In the genomic region with DNA sequence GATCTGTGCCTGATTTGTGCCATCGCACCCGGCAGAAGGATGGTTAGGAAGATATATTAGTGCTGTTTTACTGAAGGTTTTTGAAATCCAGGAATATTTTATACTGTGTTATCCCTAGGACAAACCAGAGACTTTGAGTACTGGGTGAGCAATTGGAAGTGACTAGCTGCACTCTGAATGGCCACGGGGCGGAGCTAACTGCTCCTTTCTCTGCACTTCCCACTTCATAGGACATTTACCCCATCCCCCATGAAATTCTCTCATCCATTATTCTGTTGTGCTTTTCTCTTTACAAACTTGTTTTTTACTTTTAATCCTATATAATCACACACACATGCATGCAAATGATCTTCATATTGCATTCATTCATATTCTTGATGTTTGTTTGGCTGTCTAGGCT, we compare ENCODE assay signal across 15 mouse cellular contexts. TPM values are rescaled to one million over a fixed set of nuclear protein-coding genes. Genes with fewer than 3 reads are reported as not detected.
DNase-seq lines count a peak whose midpoint lies in the region; ATAC-seq and TF ChIP-seq lines count a peak whose summit lies in the region.
"Had no signal": no experiment of that assay in that cellular context is flagged by ENCODE, and none has a peak within 500 bp of the region (broad histone marks: within the 10 kb centered on the region; RNA-seq: fewer than 3 reads in every experiment).

No protein-coding gene starts in this region.

- DNase-seq in adrenal gland, postnatal 25 days, result peak; percentile 24
- DNase-seq in adrenal gland, postnatal 10 days, result no peak
- peak; percentile 48 for DNase-seq in lung, postnatal 36 days
- DNase-seq in lung, postnatal 25 days (ENCODE audit: low spot score), result no peak
- DNase-seq in urinary bladder, postnatal 25 days (ENCODE audit: low spot score), result no peak
- no peak for DNase-seq in kidney, postnatal 4 days
- DNase-seq: cerebellum, postnatal 25 days; heart, postnatal 14 days; thymus, postnatal 36 days had no signal

- no peak for TF ChIP-seq POLR2A in bone marrow, adult 2 months (IDR thresholded peaks at IDR 0.05; ENCODE audit: borderline replicate concordance, control insufficient read depth, low read depth, low read length)

- WGBS in bone marrow, adult 2 months, result 52% methylated on average over 4 of the region's 4 CpGs
- WGBS in liver, embryonic 15.5 days (ENCODE audit: insufficient replicate concordance), result 58% methylated on average over 4 of the region's 4 CpGs

- TF ChIP-seq CTCF in bone marrow, adult 2 months (IDR thresholded peaks at IDR 0.05; ENCODE audit: control insufficient read depth, insufficient read depth, low read length), result peak; percentile 54; the same call in 1 of the 2 replicates

- no peak overlapping the region for H3K9ac ChIP-seq in liver, embryonic 15.5 days
- H3K9ac ChIP-seq: forebrain, embryonic 13.5 days; lung, embryonic 15.5 days had no signal

- H3K9me3 ChIP-seq in liver, embryonic 15.5 days (replicated peaks), result no peaks in the 10 kb centered on the region
- H3K9me3 ChIP-seq: forebrain, embryonic 13.5 days; lung, embryonic 15.5 days had no signal

- no peaks in the 10 kb centered on the region for H3K36me3 ChIP-seq in liver, embryonic 15.5 days (replicated peaks)
- H3K36me3 ChIP-seq: lung, embryonic 15.5 days had no signal

- H3K27ac ChIP-seq in bone marrow, adult 2 months (ENCODE audit: control insufficient read depth, insufficient read depth, low read depth, low read length, poor library complexity), result no peak overlapping the region
- H3K27ac ChIP-seq in liver, embryonic 15.5 days (replicated peaks), result peak overlapping the region; percentile 24; the same call in 1 of the 2 replicates
- H3K27ac ChIP-seq: forebrain, embryonic 13.5 days; lung, embryonic 15.5 days had no signal

- no peak overlapping the region for H3K4me3 ChIP-seq in bone marrow, adult 2 months (replicated peaks; ENCODE audit: control insufficient read depth, low read depth, low read length)
- H3K4me3 ChIP-seq in liver, embryonic 15.5 days (replicated peaks), result no peak overlapping the region
- H3K4me3 ChIP-seq: forebrain, embryonic 13.5 days; lung, embryonic 15.5 days had no signal

- no peaks in the 10 kb centered on the region for H3K27me3 ChIP-seq in liver, embryonic 15.5 days
- H3K27me3 ChIP-seq: forebrain, embryonic 13.5 days; lung, embryonic 15.5 days had no signal

- peaks cover 7% of the 10 kb centered on the region; the same call in 1 of the 2 replicates for H3K4me1 ChIP-seq in bone marrow, adult 2 months (ENCODE audit: control insufficient read depth, insufficient read depth, low read length)
- H3K4me1 ChIP-seq in liver, embryonic 15.5 days (replicated peaks), result peaks cover 89% of the 10 kb centered on the region

- ATAC-seq in liver, embryonic 15.5 days (ENCODE audit: insufficient read depth), result no peak
- ATAC-seq: forebrain, embryonic 13.5 days; hindbrain, embryonic 16.5 days had no signal

- no peak overlapping the region for H3K4me2 ChIP-seq in liver, embryonic 15.5 days
- H3K4me2 ChIP-seq: forebrain, embryonic 13.5 days; lung, embryonic 15.5 days; midbrain, embryonic 11.5 days had no signal

RNA-seq across cellular contexts. Expression of gene Vps13d, which starts 1.8 kb away (rescaled TPM):
- 63.1 and 73.1 TPM in 2 replicates for total RNA-seq in adrenal gland, postnatal 25 days (2021)
- total RNA-seq in adrenal gland, postnatal 10 days (2021), result 10 to 100 TPM; 49.4 to 66.0 TPM
- 18.2 and 35.3 TPM in 2 replicates for polyA plus RNA-seq in bone marrow, adult 2 months (2011; ENCODE audit: insufficient read depth, insufficient read length, low replicate concordance, missing spikeins)
- polyA plus RNA-seq in liver, embryonic 15.5 days (2015; fragmentation: Nextera tagmentation; extraction: Ambion mirVana), result 3.5 and 3.9 TPM in 2 replicates

RNA-seq across cellular contexts. Expression of gene Tnfrsf1b, which starts 50.1 kb away (rescaled TPM):
- 4.9 and 7.2 TPM in 2 replicates for total RNA-seq in adrenal gland, postnatal 25 days (2021)
- 10 to 100 TPM in 1 of 2 experiments, 1 to 10 TPM in 1; 8.3 to 10.3 TPM for total RNA-seq in adrenal gland, postnatal 10 days (2021)
- polyA plus RNA-seq in bone marrow, adult 2 months (2011; ENCODE audit: insufficient read depth, insufficient read length, low replicate concordance, missing spikeins), result 3.6 and 14.0 TPM in 2 replicates
- polyA plus RNA-seq in liver, embryonic 15.5 days (2015; fragmentation: Nextera tagmentation; extraction: Ambion mirVana), result 7.7 and 9.3 TPM in 2 replicates

Comparison
In these comparisons a context has a peak if more than half of its experiments do, and no peak if none do; other contexts are left out.
1. DNase-seq: peak in adrenal gland, postnatal 25 days (single experiment) and lung, postnatal 36 days (single experiment); none in adrenal gland, postnatal 10 days (single experiment), lung, postnatal 25 days (single experiment), urinary bladder, postnatal 25 days (single experiment) and kidney, postnatal 4 days (0 of 2).